In the genomic region with DNA sequence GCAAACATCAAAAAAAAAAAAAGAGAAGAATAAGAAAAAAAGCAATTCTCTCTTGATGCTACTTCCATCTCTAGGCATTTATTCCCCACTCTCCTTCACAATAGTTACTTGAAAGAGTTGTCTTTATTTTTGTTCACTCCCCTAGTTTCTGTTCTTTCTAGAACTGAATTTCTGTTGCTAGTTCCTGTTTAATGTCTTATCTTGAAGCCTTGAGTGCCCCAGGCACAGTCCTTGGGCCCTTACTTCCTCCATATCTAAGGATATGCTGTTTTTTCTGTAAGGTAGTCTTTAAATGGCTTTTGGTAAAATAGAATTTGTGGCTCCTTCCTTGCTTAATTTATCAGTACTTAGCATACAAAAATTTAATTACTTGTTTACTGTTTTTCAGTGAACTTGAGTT, we compare ENCODE assay signal across 30 mouse cellular contexts. TPM values are rescaled to one million over a fixed set of nuclear protein-coding genes. Genes with fewer than 3 reads are reported as not detected.
DNase-seq lines count a peak whose midpoint lies in the region; ATAC-seq and TF ChIP-seq lines count a peak whose summit lies in the region.
"Had no signal": no experiment of that assay in that cellular context is flagged by ENCODE, and none has a peak within 500 bp of the region (broad histone marks: within the 10 kb centered on the region; RNA-seq: fewer than 3 reads in every experiment).

No protein-coding gene starts in this region.

- peak overlapping the region; percentile 56; the same call in 1 of the 2 replicates for H3K9ac ChIP-seq in MEL (ENCODE audit: control insufficient read depth, low read depth, low read length, poor library complexity, severe bottlenecking)
- no peak overlapping the region for H3K9ac ChIP-seq in liver, adult 2 months (ENCODE audit: low read depth, low read length)
- no peak overlapping the region for H3K9ac ChIP-seq in forebrain, embryonic 15.5 days (replicated peaks)
- no peak overlapping the region for H3K9ac ChIP-seq in stomach, postnatal 0 days (ENCODE audit: low read length)
- H3K9ac ChIP-seq: heart, embryonic 12.5 days; hindbrain, embryonic 13.5 days; liver, embryonic 13.5 days; lung, embryonic 15.5 days; midbrain, embryonic 12.5 days had no signal

- no peak overlapping the region; a peak in 1 of 4 replicates for H3K4me3 ChIP-seq in MEL (ENCODE audit: control insufficient read depth in 1 of 2, insufficient read depth in 1 of 2, low read depth in 2 of 2, low read length in 2 of 2)
- no peak overlapping the region for H3K4me3 ChIP-seq in liver, adult 2 months (ENCODE audit: insufficient read depth, low read depth, low read length)
- no peak overlapping the region for H3K4me3 ChIP-seq in forebrain, embryonic 15.5 days
- no peak overlapping the region for H3K4me3 ChIP-seq in stomach, postnatal 0 days (ENCODE audit: low read depth, low read length)
- H3K4me3 ChIP-seq: embryonic facial prominence, embryonic 10.5 days; heart, embryonic 12.5 days; hindbrain, embryonic 13.5 days; limb, embryonic 10.5 days; liver, embryonic 13.5 days; lung, embryonic 15.5 days; midbrain, embryonic 12.5 days had no signal

- H3K4me1 ChIP-seq in MEL (ENCODE audit: control insufficient read depth in 1 of 2, insufficient read depth in 2 of 2, low read length in 2 of 2) = peaks cover 37 to 38% of the 10 kb centered on the region in 2 experiments
- peaks cover 2% of the 10 kb centered on the region; the same call in 1 of the 2 replicates for H3K4me1 ChIP-seq in liver, adult 2 months (ENCODE audit: control insufficient read depth, insufficient read depth, low read length)
- no peaks in the 10 kb centered on the region for H3K4me1 ChIP-seq in forebrain, embryonic 15.5 days
- no peaks in the 10 kb centered on the region for H3K4me1 ChIP-seq in stomach, postnatal 0 days (replicated peaks; ENCODE audit: control insufficient read depth, insufficient read depth)
- H3K4me1 ChIP-seq: embryonic facial prominence, embryonic 10.5 days; heart, embryonic 12.5 days; hindbrain, embryonic 13.5 days; limb, embryonic 10.5 days; lung, embryonic 15.5 days; midbrain, embryonic 12.5 days had no signal

- peak overlapping the region; percentile 96 for H3K27ac ChIP-seq in MEL (ENCODE audit: control insufficient read depth, low read depth, low read length)
- no peak overlapping the region for H3K27ac ChIP-seq in liver, adult 2 months (replicated peaks; ENCODE audit: insufficient read depth, low read depth, low read length)
- H3K27ac ChIP-seq in forebrain, embryonic 15.5 days (replicated peaks) = no peak overlapping the region
- H3K27ac ChIP-seq in stomach, postnatal 0 days (replicated peaks) = no peak overlapping the region
- H3K27ac ChIP-seq: embryonic facial prominence, embryonic 10.5 days; hindbrain, embryonic 13.5 days; limb, embryonic 10.5 days; lung, embryonic 15.5 days; midbrain, embryonic 12.5 days had no signal

- no peaks in the 10 kb centered on the region for H3K79me2 ChIP-seq in MEL (ENCODE audit: control insufficient read depth, insufficient read depth, low read length, poor library complexity)
- H3K79me2 ChIP-seq in liver, adult 2 months (ENCODE audit: control insufficient read depth, insufficient read depth, low read length) = no peaks in the 10 kb centered on the region

- DNase-seq in A20 (ENCODE audit: low read depth, low spot score) (peak; percentile 16), MEL (ENCODE audit: low read depth, low spot score) (peak; percentile 87)
- peak; percentile 17 for DNase-seq in liver, adult 2 months (ENCODE audit: extremely low read depth, low read depth, low spot score)
- no peak for DNase-seq in cerebellum, adult 9-10 months
- DNase-seq in stomach, postnatal 0 days (ENCODE audit: low spot score) = no peak
- DNase-seq: adrenal gland, adult 2 months; cerebellum, adult 8-10 months; gastrocnemius, postnatal 10 days; heart, adult 18-20 months; heart, postnatal 10 days; kidney, adult 11 months; liver, embryonic 13.5 days; lung, postnatal 4 days; thymus, postnatal 25 days had no signal

- TF ChIP-seq RAD21 in MEL (IDR thresholded peaks at IDR 0.05; ENCODE audit: low read depth, low read length) = no peak

- TF ChIP-seq CTCF in MEL (IDR thresholded peaks at IDR 0.05 in 2 of 3, conservative IDR thresholded peaks at IDR 0.05 in 1 of 3; ENCODE audit: control insufficient read depth in 1 of 3, insufficient read depth in 1 of 3, low read depth in 2 of 3, low read length in 3 of 3, poor library complexity in 1 of 3, severe bottlenecking in 1 of 3) = no peak
- TF ChIP-seq CTCF in liver, adult 2 months (IDR thresholded peaks at IDR 0.05; ENCODE audit: low read depth, low read length) = no peak
- TF ChIP-seq CTCF in stomach, postnatal 0 days (IDR thresholded peaks at IDR 0.05; ENCODE audit: low read depth) = no peak

- no peak for TF ChIP-seq POLR2A in MEL (IDR thresholded peaks at IDR 0.05; ENCODE audit: control insufficient read depth in 1 of 2, insufficient read depth in 1 of 2, low read depth in 1 of 2, low read length in 2 of 2, poor library complexity in 1 of 2)
- no peak for TF ChIP-seq POLR2A in liver, adult 2 months (IDR thresholded peaks at IDR 0.05; ENCODE audit: extremely low read depth, insufficient read depth, low read length)

- H3K36me3 ChIP-seq in MEL (ENCODE audit: control insufficient read depth in 1 of 2, insufficient read depth in 2 of 2, low read length in 2 of 2) = peaks cover 0 to 56% of the 10 kb centered on the region in 2 experiments; a peak in 2 of 4 replicates
- no peaks in the 10 kb centered on the region for H3K36me3 ChIP-seq in liver, adult 2 months (ENCODE audit: control insufficient read depth, insufficient read depth, low read length)
- no peaks in the 10 kb centered on the region for H3K36me3 ChIP-seq in forebrain, embryonic 15.5 days
- no peaks in the 10 kb centered on the region for H3K36me3 ChIP-seq in stomach, postnatal 0 days (ENCODE audit: control insufficient read depth, insufficient read depth, low read length)
- H3K36me3 ChIP-seq: embryonic facial prominence, embryonic 10.5 days; heart, embryonic 12.5 days; hindbrain, embryonic 13.5 days; limb, embryonic 10.5 days; liver, embryonic 13.5 days; lung, embryonic 15.5 days; midbrain, embryonic 12.5 days had no signal

- ATAC-seq in megakaryocyte progenitor cell, adult 5-6 weeks (replicated peaks; ENCODE audit: poor library complexity) = peak; percentile 15
- ATAC-seq in forebrain, embryonic 15.5 days (replicated peaks) = no peak
- no peak for ATAC-seq in stomach, postnatal 0 days (ENCODE audit: low FRiP score, low TSS enrichment)
- ATAC-seq: forebrain, embryonic 16.5 days had no signal

- H3K27me3 ChIP-seq in MEL (ENCODE audit: control insufficient read depth in 1 of 2, insufficient read depth in 2 of 2, low read length in 2 of 2) = no peaks in the 10 kb centered on the region
- H3K27me3 ChIP-seq in liver, adult 2 months (ENCODE audit: control insufficient read depth, insufficient read depth, low read length) = no peaks in the 10 kb centered on the region
- H3K27me3 ChIP-seq in forebrain, embryonic 15.5 days = no peaks in the 10 kb centered on the region
- no peaks in the 10 kb centered on the region for H3K27me3 ChIP-seq in stomach, postnatal 0 days (ENCODE audit: control insufficient read depth, insufficient read depth, low read length)
- H3K27me3 ChIP-seq: heart, embryonic 12.5 days; hindbrain, embryonic 13.5 days; liver, embryonic 13.5 days; lung, embryonic 15.5 days; midbrain, embryonic 12.5 days had no signal

- H3K4me2 ChIP-seq in forebrain, embryonic 15.5 days (replicated peaks) = no peak overlapping the region
- H3K4me2 ChIP-seq in stomach, postnatal 0 days (replicated peaks; ENCODE audit: low read depth) = no peak overlapping the region
- H3K4me2 ChIP-seq: heart, embryonic 12.5 days; hindbrain, embryonic 13.5 days; liver, embryonic 13.5 days; lung, embryonic 15.5 days; midbrain, embryonic 12.5 days had no signal

- TF ChIP-seq EP300 in MEL (IDR thresholded peaks at IDR 0.05; ENCODE audit: low read depth in 1 of 2, low read length in 2 of 2) = peak; percentile 93 to 94
- no peak for TF ChIP-seq EP300 in stomach, postnatal 0 days (optimal IDR thresholded peaks at IDR 0.05)

- H3K9me3 ChIP-seq in MEL (replicated peaks; ENCODE audit: insufficient read depth, low read length) = no peaks in the 10 kb centered on the region
- no peaks in the 10 kb centered on the region for H3K9me3 ChIP-seq in forebrain, embryonic 15.5 days
- H3K9me3 ChIP-seq in stomach, postnatal 0 days (ENCODE audit: control insufficient read depth, low read length) = no peaks in the 10 kb centered on the region
- H3K9me3 ChIP-seq: embryonic facial prominence, embryonic 10.5 days; heart, embryonic 12.5 days; hindbrain, embryonic 13.5 days; limb, embryonic 10.5 days; liver, embryonic 13.5 days; lung, embryonic 15.5 days; midbrain, embryonic 12.5 days had no signal

RNA-seq across cellular contexts. Expression of gene Ccr1l1, which starts 6.7 kb away (rescaled TPM):
- not detected in 2 replicates for total RNA-seq in MEL (2012; rRNA removed)
- polyA plus RNA-seq in MEL (2012; ENCODE audit: insufficient read depth in 1 of 2, insufficient read length in 2 of 2, low read depth in 1 of 2, low replicate concordance in 2 of 2, missing spikeins in 1 of 2) = not detected
- total RNA-seq in liver, adult 2 months (2014; rRNA removed) = not detected in 2 replicates
- 0.12 TPM in 1 of 2 replicates, not detected in the other for polyA plus RNA-seq in liver, adult 2 months (2012; rRNA removed)
- 0.24 TPM in 1 of 2 replicates, not detected in the other for total RNA-seq in megakaryocyte progenitor cell, adult 5-6 weeks (2015)
- total RNA-seq in megakaryocyte progenitor cell, adult 5-6 weeks (2017) = not detected in 2 replicates
- polyA plus RNA-seq in forebrain, embryonic 15.5 days (2015; fragmentation: Nextera tagmentation; extraction: Ambion mirVana) = not detected in 2 replicates
- not detected in 2 replicates for polyA plus RNA-seq in stomach, postnatal 0 days (2015; fragmentation: Nextera tagmentation; extraction: Ambion mirVana)
- total RNA-seq: adrenal gland, adult 2 months; adrenal gland, postnatal 4 days; gastrocnemius, postnatal 10 days; heart, adult 18-20 months; heart, postnatal 10 days; layer of hippocampus, postnatal 14 days; left cerebral cortex, adult 8-10 months; monocyte, adult 5-6 weeks had no signal
- polyA plus RNA-seq: adrenal gland, adult 2 months; embryonic facial prominence, embryonic 10.5 days; forebrain, embryonic 16.5 days; heart, embryonic 12.5 days; hindbrain, embryonic 13.5 days; kidney, embryonic 16.5 days; large intestine, adult 2 months; limb, embryonic 10.5 days; liver, embryonic 13.5 days; lung, embryonic 15.5 days; midbrain, embryonic 12.5 days; small intestine, adult 2 months had no signal

RNA-seq across cellular contexts. Expression of gene Ccr1, which starts 16.5 kb away (rescaled TPM):
- total RNA-seq in MEL (2012; rRNA removed) = not detected in 2 replicates
- under 1 TPM in 1 of 2 experiments, not detected in 1; 0.07 TPM for polyA plus RNA-seq in MEL (2012; ENCODE audit: insufficient read depth in 1 of 2, insufficient read length in 2 of 2, low read depth in 1 of 2, low replicate concordance in 2 of 2, missing spikeins in 1 of 2)
- under 0.01 and 0.20 TPM in 2 replicates for total RNA-seq in liver, adult 2 months (2014; rRNA removed)
- 0.04 TPM in 1 of 2 replicates, not detected in the other for polyA plus RNA-seq in liver, adult 2 months (2012; rRNA removed)
- 4.5 and 5.1 TPM in 2 replicates for total RNA-seq in megakaryocyte progenitor cell, adult 5-6 weeks (2015)
- 3.1 and 3.6 TPM in 2 replicates for total RNA-seq in megakaryocyte progenitor cell, adult 5-6 weeks (2017)
- 0.47 and 0.50 TPM in 2 replicates for polyA plus RNA-seq in forebrain, embryonic 15.5 days (2015; fragmentation: Nextera tagmentation; extraction: Ambion mirVana)
- 3.9 TPM in 2 replicates for polyA plus RNA-seq in stomach, postnatal 0 days (2015; fragmentation: Nextera tagmentation; extraction: Ambion mirVana)

RNA-seq across cellular contexts. Expression of gene Ccr3, which starts 36.8 kb away (rescaled TPM):
- total RNA-seq in MEL (2012; rRNA removed) = not detected in 2 replicates
- polyA plus RNA-seq in MEL (2012; ENCODE audit: insufficient read depth in 1 of 2, insufficient read length in 2 of 2, low read depth in 1 of 2, low replicate concordance in 2 of 2, missing spikeins in 1 of 2) = not detected
- 0.13 and 0.18 TPM in 2 replicates for total RNA-seq in liver, adult 2 months (2014; rRNA removed)
- 0.04 and 0.17 TPM in 2 replicates for polyA plus RNA-seq in liver, adult 2 months (2012; rRNA removed)
- total RNA-seq in megakaryocyte progenitor cell, adult 5-6 weeks (2015) = 0.42 and 0.49 TPM in 2 replicates
- total RNA-seq in megakaryocyte progenitor cell, adult 5-6 weeks (2017) = 0.42 and 0.57 TPM in 2 replicates
- polyA plus RNA-seq in forebrain, embryonic 15.5 days (2015; fragmentation: Nextera tagmentation; extraction: Ambion mirVana) = not detected in 2 replicates
- 0.02 and 0.04 TPM in 2 replicates for polyA plus RNA-seq in stomach, postnatal 0 days (2015; fragmentation: Nextera tagmentation; extraction: Ambion mirVana)
- total RNA-seq: adrenal gland, adult 2 months; heart, adult 18-20 months; layer of hippocampus, postnatal 14 days; left cerebral cortex, adult 8-10 months had no signal
- polyA plus RNA-seq: adrenal gland, adult 2 months; embryonic facial prominence, embryonic 10.5 days; forebrain, embryonic 16.5 days; hindbrain, embryonic 13.5 days; kidney, embryonic 16.5 days; limb, embryonic 10.5 days had no signal

Comparison
In these comparisons a context has a peak if more than half of its experiments do, and no peak if none do; other contexts are left out.
1. DNase-seq: peak in A20 (single experiment), MEL (single experiment) and liver, adult 2 months (single experiment); none in cerebellum, adult 9-10 months (single experiment) and stomach, postnatal 0 days (single experiment).